Mouse (Mus musculus): ENCODE results near the gene Tpr.

- TF ChIP-seq CTCF (IDR thresholded peaks at IDR 0.05; ENCODE audit: borderline replicate concordance, insufficient read depth, low read depth, low read length) = no peak
- TF ChIP-seq POLR2A (IDR thresholded peaks at IDR 0.05; ENCODE audit: borderline replicate concordance, insufficient read depth, low read length) = no peak
These were observed 554 bp upstream of the Tpr start for GRCm38 (mm10) chr1:150391931-150392637.

Data from cerebellum, adult 2 months (tissue).